Mouse (Mus musculus) ZHBTc4 (cell line): ENCODE data around the gene Serpinc1.
"Not testable (repeated sequence)": the region's sequence is repeated elsewhere in the genome, so short reads cannot be mapped to it uniquely, and the experiment has no call there.

ENCODE experiments used
- DNase-seq: peaks from one replicate; pipeline ENCODE4 v3.0.0-alpha.2; 2011; ENCODE audit warnings: low read depth, low spot score

The Serpinc1 gene

GRCm38 (mm10) chr1:161025410-161026210 is 47.2 kb downstream of the Serpinc1 start:
- DNase-seq: no peak

- DNase-seq: no peak
Observed at GRCm38 (mm10) chr1:161027196-161027595, 48.8 kb downstream of the Serpinc1 start.

GRCm38 (mm10) chr1:161028427-161028826 is 50.0 kb downstream of the Serpinc1 start:
- DNase-seq: not testable (repeated sequence)

- no peak for DNase-seq
Observed at GRCm38 (mm10) chr1:161030058-161030457, 51.7 kb downstream of the Serpinc1 start.

GRCm38 (mm10) chr1:161031881-161032280 is 53.5 kb downstream of the Serpinc1 start:
- DNase-seq: no peak

- DNase-seq: no peak
Observed at GRCm38 (mm10) chr1:161032345-161032744, 54.0 kb downstream of the Serpinc1 start.

- DNase-seq: no peak
Observed at GRCm38 (mm10) chr1:161033856-161034434, 55.6 kb downstream of the Serpinc1 start.

- peak; percentile 99 for DNase-seq
Observed at GRCm38 (mm10) chr1:161034435-161035280, 56.3 kb downstream of the Serpinc1 start, which contains the start of gene Zbtb37. TSS of gene Zbtb37 (minus strand) at chr1:161034849.

- DNase-seq: peak; percentile 67
Observed at GRCm38 (mm10) chr1:161035281-161035785, 56.9 kb downstream of the Serpinc1 start.

- DNase-seq: peak; percentile 61
Observed at GRCm38 (mm10) chr1:161035786-161036404, 57.5 kb downstream of the Serpinc1 start.

- peak; percentile 58 for DNase-seq
Observed at GRCm38 (mm10) chr1:161036411-161036841, 58.0 kb downstream of the Serpinc1 start.

GRCm38 (mm10) chr1:161037026-161037425 is 58.6 kb downstream of the Serpinc1 start:
- peak; percentile 43 for DNase-seq

GRCm38 (mm10) chr1:161037599-161037998 is 59.2 kb downstream of the Serpinc1 start:
- DNase-seq: peak; percentile 41

GRCm38 (mm10) chr1:161038004-161038403 is 59.6 kb downstream of the Serpinc1 start:
- peak; percentile 31 for DNase-seq

GRCm38 (mm10) chr1:161038968-161039721 is 60.8 kb downstream of the Serpinc1 start:
- peak; percentile 55 for DNase-seq

- peak; percentile 91 for DNase-seq
Observed at GRCm38 (mm10) chr1:161039741-161040425, 61.5 kb downstream of the Serpinc1 start.

GRCm38 (mm10) chr1:161040426-161040770 is 62.0 kb downstream of the Serpinc1 start:
- peak; percentile 84 for DNase-seq

- DNase-seq: peak; percentile 74
Observed at GRCm38 (mm10) chr1:161040855-161041254, 62.5 kb downstream of the Serpinc1 start.

- peak; percentile 34 for DNase-seq
Observed at GRCm38 (mm10) chr1:161041261-161042020, 63.1 kb downstream of the Serpinc1 start.
